Mouse (Mus musculus) liver, adult 10 weeks (tissue): ENCODE data around the gene Psg21. TPM values are rescaled to one million over a fixed set of nuclear protein-coding genes. Genes with fewer than 3 reads are reported as not detected.

ENCODE experiments used
- polyA plus RNA-seq: library from polyadenylated mRNA; stranded (reverse); fragments of 350-450 nt; fragmentation: Illumina TruSeq; extraction: RNeasy Lipid Tissue Mini Kit (QIAGEN cat#74804); gene quantifications from one replicate; pipeline ENCODE4 v1.2.3, GENCODE M21; 2014; ENCODE audit warnings: low read depth, low replicate concordance

Psg21 gene
- not detected for polyA plus RNA-seq

DNA sequence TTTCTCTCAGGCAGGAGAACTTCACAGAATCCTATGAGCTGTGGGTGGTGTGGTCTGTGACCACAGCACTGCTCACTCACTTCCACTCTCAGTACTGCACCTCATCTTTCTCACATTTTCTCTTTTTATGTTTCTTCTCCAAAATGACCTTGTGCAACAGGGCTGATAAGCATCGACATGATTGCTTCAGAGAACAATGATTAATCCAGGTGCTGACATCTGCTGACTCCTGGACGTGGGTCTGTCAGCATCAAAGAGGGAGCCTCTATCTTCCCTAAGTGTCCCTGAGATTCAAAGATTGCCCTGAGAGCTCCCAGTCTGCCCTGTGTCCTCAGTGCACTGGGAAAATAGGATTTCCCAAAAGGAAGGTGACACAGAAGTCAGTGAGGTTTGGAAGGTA is at the start of gene Psg21:
Psg21 (minus strand) TSS at position 101 of the 400 bp plus-strand sequence.

DNA sequence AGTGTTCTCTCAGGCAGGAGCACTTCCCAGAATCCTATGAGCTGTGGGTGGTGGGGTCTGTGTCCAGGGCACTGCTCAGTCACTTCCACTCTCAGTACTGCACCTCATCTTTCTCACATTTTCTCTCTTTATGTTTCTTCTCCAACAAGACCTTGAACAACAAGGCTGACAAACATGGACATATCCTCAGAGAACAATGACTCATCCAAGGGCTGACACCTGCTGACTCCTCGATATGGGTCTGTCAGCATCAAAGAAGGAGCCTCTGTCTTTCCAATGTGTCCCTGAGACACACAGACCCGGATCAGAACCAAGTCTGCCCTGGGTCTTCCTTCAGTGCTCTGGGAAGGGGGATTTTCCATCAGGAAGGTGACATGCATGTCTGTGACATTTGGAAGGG is 29.6 kb upstream of the Psg21 start, which contains the start of gene Psg20:
Psg20 (minus strand) TSS at position 101 of the 400 bp plus-strand sequence.

GRCm38 (mm10) chr7:18616401-18616800 is 40.1 kb downstream of the Psg21 start, which contains the start of gene Psg23:
Psg23 (minus strand) TSS chr7:18616501.

Other genes with a start within 250 kb of the Psg21 start
- gene Psg28, start 224.7 kb downstream of the Psg21 start, polyA plus RNA-seq: not detected
- not detected for gene Psg26, start 172.5 kb downstream of the Psg21 start, polyA plus RNA-seq
- gene Psg25, start 124.5 kb downstream of the Psg21 start, polyA plus RNA-seq: not detected
- not detected for gene Psg27, start 89.4 kb downstream of the Psg21 start, polyA plus RNA-seq
- not detected for gene Psg23, start 40.2 kb downstream of the Psg21 start, polyA plus RNA-seq
- not detected for gene Psg20, start 29.5 kb upstream of the Psg21 start, polyA plus RNA-seq
- gene Psg22, start 61.4 kb upstream of the Psg21 start, polyA plus RNA-seq: not detected
- gene Psg19, start 141.8 kb upstream of the Psg21 start, polyA plus RNA-seq: not detected
- not detected for gene Psg17, start 164.9 kb upstream of the Psg21 start, polyA plus RNA-seq
- gene Mill2, start 183.2 kb upstream of the Psg21 start, polyA plus RNA-seq: 1.0 TPM
- not detected for gene Pglyrp1, start 214.6 kb upstream of the Psg21 start, polyA plus RNA-seq